Mouse (Mus musculus): ENCODE data around the gene Ugt1a6a. TPM values are rescaled to one million over a fixed set of nuclear protein-coding genes. Genes with fewer than 3 reads are reported as not detected.
"Not testable (repeated sequence)": the region's sequence is repeated elsewhere in the genome, so short reads cannot be mapped to it uniquely, and the experiment has no call there.

The Ugt1a6a gene
- total RNA-seq (2014; rRNA removed) = 55.4 and 90.9 TPM in 2 replicates
- 84.4 and 106 TPM in 2 replicates for polyA plus RNA-seq (2012; rRNA removed)

- H3K27ac ChIP-seq (replicated peaks; ENCODE audit: insufficient read depth, low read depth, low read length) = peak within 1 kb of the TSS; percentile 25
- peaks cover 24% of the 10 kb centered on the region; the same call in 1 of the 2 replicates for H3K79me2 ChIP-seq (ENCODE audit: control insufficient read depth, insufficient read depth, low read length)
- H3K27me3 ChIP-seq (ENCODE audit: control insufficient read depth, insufficient read depth, low read length); H3K36me3 ChIP-seq (ENCODE audit: control insufficient read depth, insufficient read depth, low read length); H3K9ac ChIP-seq (ENCODE audit: low read depth, low read length); H3K4me3 ChIP-seq (ENCODE audit: insufficient read depth, low read depth, low read length): not testable (repeated sequence)
- peak; percentile 64 for DNase-seq (ENCODE audit: extremely low read depth, low read depth, low spot score)
- peaks cover 56% of the 10 kb centered on the region for H3K4me1 ChIP-seq (ENCODE audit: control insufficient read depth, insufficient read depth, low read length)
- WGBS = 6% methylated on average over 5 of the region's 5 CpGs
Observed at GRCm38 (mm10) chr1:88134457-88135011, at the start of gene Ugt1a6a. Ugt1a6a (plus strand) TSS chr1:88134809.

- peaks cover 4% of the 10 kb centered on the region for H3K4me1 ChIP-seq (ENCODE audit: control insufficient read depth, insufficient read depth, low read length)
- peaks cover 18% of the 10 kb centered on the region for H3K79me2 ChIP-seq (ENCODE audit: control insufficient read depth, insufficient read depth, low read length)
- TF ChIP-seq CTCF (IDR thresholded peaks at IDR 0.05; ENCODE audit: low read depth, low read length) (no peak), POLR2A (IDR thresholded peaks at IDR 0.05; ENCODE audit: extremely low read depth, insufficient read depth, low read length) (no peak)
- WGBS = 24% methylated on average over 1 of the region's 1 CpGs
- H3K36me3 ChIP-seq (ENCODE audit: control insufficient read depth, insufficient read depth, low read length) = peaks cover 6% of the 10 kb centered on the region; the same call in 1 of the 2 replicates
- H3K9ac ChIP-seq (ENCODE audit: low read depth, low read length) = no peak overlapping the region
- DNase-seq (ENCODE audit: extremely low read depth, low read depth, low spot score) = peak; percentile 80
- no peak overlapping the region for H3K4me3 ChIP-seq (ENCODE audit: insufficient read depth, low read depth, low read length)
- no peaks in the 10 kb centered on the region for H3K27me3 ChIP-seq (ENCODE audit: control insufficient read depth, insufficient read depth, low read length)
- no peak overlapping the region for H3K27ac ChIP-seq (replicated peaks; ENCODE audit: insufficient read depth, low read depth, low read length)
Observed at GRCm38 (mm10) chr1:88086125-88086524, 48.5 kb upstream of the Ugt1a6a start.

- H3K4me1 ChIP-seq (ENCODE audit: control insufficient read depth, insufficient read depth, low read length) = peaks cover 4% of the 10 kb centered on the region
- WGBS = 50% methylated on average over 3 of the region's 3 CpGs
- DNase-seq (ENCODE audit: extremely low read depth, low read depth, low spot score) = no peak
- H3K79me2 ChIP-seq (ENCODE audit: control insufficient read depth, insufficient read depth, low read length) = peaks cover 14% of the 10 kb centered on the region
- H3K36me3 ChIP-seq (ENCODE audit: control insufficient read depth, insufficient read depth, low read length) = peaks cover 6% of the 10 kb centered on the region; the same call in 1 of the 2 replicates
- H3K4me3 ChIP-seq (ENCODE audit: insufficient read depth, low read depth, low read length) = no peak within 1 kb of the TSS
- H3K9ac ChIP-seq (ENCODE audit: low read depth, low read length) = no peak within 1 kb of the TSS
- H3K27me3 ChIP-seq (ENCODE audit: control insufficient read depth, insufficient read depth, low read length) = no peaks in the 10 kb centered on the region
- H3K27ac ChIP-seq (replicated peaks; ENCODE audit: insufficient read depth, low read depth, low read length) = no peak within 1 kb of the TSS
- TF ChIP-seq POLR2A (IDR thresholded peaks at IDR 0.05; ENCODE audit: extremely low read depth, insufficient read depth, low read length) (no peak), CTCF (IDR thresholded peaks at IDR 0.05; ENCODE audit: low read depth, low read length) (no peak)
Observed at GRCm38 (mm10) chr1:88087513-88087912, 47.1 kb upstream of the Ugt1a6a start, which contains the start of gene Ugt1a8. Ugt1a8 (plus strand) TSS chr1:88087813.

- Histone ChIP-seq H3K27me3 (ENCODE audit: control insufficient read depth, insufficient read depth, low read length) (no peaks in the 10 kb centered on the region), H3K27ac (replicated peaks; ENCODE audit: insufficient read depth, low read depth, low read length) (no peak overlapping the region), H3K79me2 (ENCODE audit: control insufficient read depth, insufficient read depth, low read length) (peaks cover 14% of the 10 kb centered on the region), H3K36me3 (ENCODE audit: control insufficient read depth, insufficient read depth, low read length) (peaks cover 2% of the 10 kb centered on the region; the same call in 1 of the 2 replicates), H3K4me3 (ENCODE audit: insufficient read depth, low read depth, low read length) (no peak overlapping the region), H3K4me1 (ENCODE audit: control insufficient read depth, insufficient read depth, low read length) (peaks cover 2% of the 10 kb centered on the region), H3K9ac (ENCODE audit: low read depth, low read length) (no peak overlapping the region)
- TF ChIP-seq CTCF (IDR thresholded peaks at IDR 0.05; ENCODE audit: low read depth, low read length) (no peak), POLR2A (IDR thresholded peaks at IDR 0.05; ENCODE audit: extremely low read depth, insufficient read depth, low read length) (no peak)
- DNase-seq (ENCODE audit: extremely low read depth, low read depth, low spot score) = no peak
Observed at GRCm38 (mm10) chr1:88092341-88092740, 42.3 kb upstream of the Ugt1a6a start.

GRCm38 (mm10) chr1:88094270-88094676 lies 40.3 kb upstream of the Ugt1a6a start:
- not testable (repeated sequence) for H3K9ac ChIP-seq (ENCODE audit: low read depth, low read length); H3K36me3 ChIP-seq (ENCODE audit: control insufficient read depth, insufficient read depth, low read length); H3K4me3 ChIP-seq (ENCODE audit: insufficient read depth, low read depth, low read length); H3K27me3 ChIP-seq (ENCODE audit: control insufficient read depth, insufficient read depth, low read length); H3K27ac ChIP-seq (replicated peaks; ENCODE audit: insufficient read depth, low read depth, low read length); H3K4me1 ChIP-seq (ENCODE audit: control insufficient read depth, insufficient read depth, low read length)
- peak; percentile 51 for DNase-seq (ENCODE audit: extremely low read depth, low read depth, low spot score)
- WGBS = 74% methylated on average over 3 of the region's 3 CpGs
- TF ChIP-seq CTCF (IDR thresholded peaks at IDR 0.05; ENCODE audit: low read depth, low read length) = peak; percentile 59
- peaks cover 11% of the 10 kb centered on the region; the same call in 1 of the 2 replicates for H3K79me2 ChIP-seq (ENCODE audit: control insufficient read depth, insufficient read depth, low read length)

- H3K79me2 ChIP-seq (ENCODE audit: control insufficient read depth, insufficient read depth, low read length) = peaks cover 10% of the 10 kb centered on the region; the same call in 1 of the 2 replicates
- H3K27ac ChIP-seq (replicated peaks; ENCODE audit: insufficient read depth, low read depth, low read length) = no peak within 1 kb of the TSS
- H3K9ac ChIP-seq (ENCODE audit: low read depth, low read length) = no peak within 1 kb of the TSS
- peak; percentile 37 for DNase-seq (ENCODE audit: extremely low read depth, low read depth, low spot score)
- 43% methylated on average over 10 of the region's 10 CpGs for WGBS
- TF ChIP-seq CTCF (IDR thresholded peaks at IDR 0.05; ENCODE audit: low read depth, low read length) (no peak), POLR2A (IDR thresholded peaks at IDR 0.05; ENCODE audit: extremely low read depth, insufficient read depth, low read length) (no peak)
- no peaks in the 10 kb centered on the region; the same call in 1 of the 2 replicates for H3K36me3 ChIP-seq (ENCODE audit: control insufficient read depth, insufficient read depth, low read length)
- peak within 1 kb of the TSS; percentile 44; the same call in 1 of the 2 replicates for H3K4me3 ChIP-seq (ENCODE audit: insufficient read depth, low read depth, low read length)
- no peaks in the 10 kb centered on the region for H3K27me3 ChIP-seq (ENCODE audit: control insufficient read depth, insufficient read depth, low read length)
- peaks cover 5% of the 10 kb centered on the region for H3K4me1 ChIP-seq (ENCODE audit: control insufficient read depth, insufficient read depth, low read length)
Observed at GRCm38 (mm10) chr1:88094941-88095492, 39.6 kb upstream of the Ugt1a6a start, which contains the start of gene Ugt1a7c. Ugt1a7c (plus strand) TSS chr1:88095062.

- not testable (repeated sequence) for H3K4me3 ChIP-seq (ENCODE audit: insufficient read depth, low read depth, low read length); H3K9ac ChIP-seq (ENCODE audit: low read depth, low read length); H3K36me3 ChIP-seq (ENCODE audit: control insufficient read depth, insufficient read depth, low read length); H3K27me3 ChIP-seq (ENCODE audit: control insufficient read depth, insufficient read depth, low read length)
- H3K79me2 ChIP-seq (ENCODE audit: control insufficient read depth, insufficient read depth, low read length) = peaks cover 13% of the 10 kb centered on the region; the same call in 1 of the 2 replicates
- 0 out of 2 replicates have a peak overlapping the region, but pooled peaks have one; percentile 24 for H3K27ac ChIP-seq (replicated peaks; ENCODE audit: insufficient read depth, low read depth, low read length)
- peak; percentile 61 for DNase-seq (ENCODE audit: extremely low read depth, low read depth, low spot score)
- H3K4me1 ChIP-seq (ENCODE audit: control insufficient read depth, insufficient read depth, low read length) = peaks cover 15% of the 10 kb centered on the region
- 28% methylated on average over 3 of the region's 3 CpGs for WGBS
Observed at GRCm38 (mm10) chr1:88098546-88098945, 36.1 kb upstream of the Ugt1a6a start.

GRCm38 (mm10) chr1:88099691-88100090 lies 34.9 kb upstream of the Ugt1a6a start:
- not testable (repeated sequence) for H3K36me3 ChIP-seq (ENCODE audit: control insufficient read depth, insufficient read depth, low read length); H3K9ac ChIP-seq (ENCODE audit: low read depth, low read length); DNase-seq (ENCODE audit: extremely low read depth, low read depth, low spot score); H3K4me3 ChIP-seq (ENCODE audit: insufficient read depth, low read depth, low read length); H3K27me3 ChIP-seq (ENCODE audit: control insufficient read depth, insufficient read depth, low read length); H3K27ac ChIP-seq (replicated peaks; ENCODE audit: insufficient read depth, low read depth, low read length)
- 95% methylated on average over 2 of the region's 2 CpGs for WGBS
- H3K4me1 ChIP-seq (ENCODE audit: control insufficient read depth, insufficient read depth, low read length) = peaks cover 15% of the 10 kb centered on the region
- peaks cover 18% of the 10 kb centered on the region; the same call in 1 of the 2 replicates for H3K79me2 ChIP-seq (ENCODE audit: control insufficient read depth, insufficient read depth, low read length)
